Mouse (Mus musculus) left cerebral cortex, postnatal 4 days (tissue): ENCODE data around the gene Lsp1. TPM values are rescaled to one million over a fixed set of nuclear protein-coding genes. Genes with fewer than 3 reads are reported as not detected.

ENCODE experiments used
- DNase-seq: peaks from one replicate; pipeline ENCODE4 v3.0.0-alpha.2; 2022
- intact Hi-C: fragments of 180-260 bp; cut with DNase I; formaldehyde crosslinking; loops from one replicate; pipeline ENCODE4 v1.15.1; 2025
- total RNA-seq, 2 experiments: library from RNA; stranded (reverse); gene quantifications; 2 replicates each; pipeline ENCODE4 v1.2.3; 2021

Lsp1 gene
- total RNA-seq, 2 experiments from 2014 or later = 5.5 to 5.7 TPM

- intact Hi-C loops = no loop called here
- DNase-seq = peak; percentile 86
Observed at GRCm38 (mm10) chr7:142533059-142533855, 72.6 kb downstream of the Lsp1 start.

- intact Hi-C loops = loop anchor here (5.0 kb wide), 1 partner anchor 137 kb away; no protein-coding TSS in a partner anchor
- DNase-seq = no peak
Observed at GRCm38 (mm10) chr7:142535116-142535515, 74.5 kb downstream of the Lsp1 start.

- intact Hi-C loops = loop anchor here (5.0 kb wide), 1 partner anchor 136 kb away; no protein-coding TSS in a partner anchor
- DNase-seq = no peak
Observed at GRCm38 (mm10) chr7:142535832-142536231, 75.2 kb downstream of the Lsp1 start.

- DNase-seq = no peak
- intact Hi-C loops = loop anchor here (5.0 kb wide), 1 partner anchor 135 kb away; no protein-coding TSS in a partner anchor
Observed at GRCm38 (mm10) chr7:142537181-142537580, 76.6 kb downstream of the Lsp1 start.

GRCm38 (mm10) chr7:142537879-142538278 lies 77.3 kb downstream of the Lsp1 start:
- intact Hi-C loops = loop anchor here (5.0 kb wide), 1 partner anchor 134 kb away; no protein-coding TSS in a partner anchor
- DNase-seq = peak; percentile 80

GRCm38 (mm10) chr7:142538291-142538690 lies 77.7 kb downstream of the Lsp1 start:
- DNase-seq = no peak
- intact Hi-C loops = loop anchor here (5.0 kb wide), 1 partner anchor 134 kb away; no protein-coding TSS in a partner anchor

- intact Hi-C loops = loop anchor here (5.0 kb wide), 1 partner anchor 134 kb away; no protein-coding TSS in a partner anchor
- DNase-seq = no peak
Observed at GRCm38 (mm10) chr7:142538766-142539165, 78.2 kb downstream of the Lsp1 start.

GRCm38 (mm10) chr7:142539828-142540227 lies 79.2 kb downstream of the Lsp1 start:
- intact Hi-C loops = loop anchor here (5.0 kb wide), 1 partner anchor 132 kb away; no protein-coding TSS in a partner anchor
- no peak for DNase-seq

- DNase-seq = no peak
- intact Hi-C loops = no loop called here
Observed at GRCm38 (mm10) chr7:142542771-142543303, 82.2 kb downstream of the Lsp1 start.

Other genes starting within 250 kb of the Lsp1 start
- not detected for gene Gm7579, start 248.9 kb upstream of the Lsp1 start, total RNA-seq
- gene Krtap5-5, start 230.8 kb upstream of the Lsp1 start, total RNA-seq = not detected
- gene Gm40460, start 219.7 kb upstream of the Lsp1 start, total RNA-seq = not detected
- not detected for gene Gm2431, start 202.5 kb upstream of the Lsp1 start, total RNA-seq
- not detected for gene Gm4559, start 186.4 kb upstream of the Lsp1 start, total RNA-seq
- not detected for gene Krtap5-1, start 163.7 kb upstream of the Lsp1 start, total RNA-seq
- gene Krtap5-4, start 157.3 kb upstream of the Lsp1 start, total RNA-seq = not detected
- gene Ifitm10, start 87.1 kb upstream of the Lsp1 start, total RNA-seq = 1 to 10 TPM; 6.3 to 9.4 TPM
- gene Gm49369, start 78.1 kb upstream of the Lsp1 start, total RNA-seq = 1 to 10 TPM in 1 of 2 experiments, not detected in 1; 5.0 TPM
- gene Ctsd, start 72.8 kb upstream of the Lsp1 start, total RNA-seq = 100 to 1,000 TPM; 133 to 157 TPM
- gene Syt8, start 26.0 kb upstream of the Lsp1 start, total RNA-seq = not detected
- not detected for gene Tnni2, start 19.0 kb upstream of the Lsp1 start, total RNA-seq
- gene Tnnt3, start 38.0 kb downstream of the Lsp1 start, total RNA-seq = 1 to 10 TPM in 1 of 2 experiments, not detected in 1; 1.3 TPM
- gene Mrpl23, start 71.9 kb downstream of the Lsp1 start, total RNA-seq = 10 to 100 TPM in 1 of 2 experiments, 1 to 10 TPM in 1; 9.4 to 11.5 TPM
- 100 to 1,000 TPM; 343 to 352 TPM for gene Igf2, start 206.0 kb downstream of the Lsp1 start, total RNA-seq
- gene Gm49394, start 209.1 kb downstream of the Lsp1 start, total RNA-seq = under 1 TPM; 0.10 to 0.12 TPM